Mouse (Mus musculus): ENCODE data around the gene Cfap299.

The Cfap299 gene

GRCm38 (mm10) chr5:98844664-98845063, 515.6 kb downstream of the Cfap299 start:
- DNase-seq = no peak
